Mouse (Mus musculus) cerebellum, postnatal 4 days (tissue): ENCODE measurements around the gene Usp44.
A peak's percentile ranks its signal among the peaks of the same experiment; 100 is the strongest.

Experiments used
- DNase-seq, 2 experiments: peaks; one replicate each; pipeline ENCODE4 v3.0.0; 2022; ENCODE audit warnings: low spot score in 2 of 2, mixed read lengths in 1 of 2

Gene Usp44

GRCm38 (mm10) chr10:93846706-93847105, 15.4 kb downstream of the Usp44 start:
- no peak for DNase-seq

- DNase-seq, result no peak
Measured at GRCm38 (mm10) chr10:93855126-93855525, 23.8 kb downstream of the Usp44 start.

GRCm38 (mm10) chr10:93856095-93856494, 24.7 kb downstream of the Usp44 start:
- no peak for DNase-seq

- DNase-seq, result no peak
Measured at GRCm38 (mm10) chr10:93868401-93868800, 37.0 kb downstream of the Usp44 start.

- DNase-seq, result no peak
Measured at GRCm38 (mm10) chr10:93868886-93869285, 37.5 kb downstream of the Usp44 start.

- DNase-seq, result no peak
Measured at GRCm38 (mm10) chr10:93876772-93877171, 45.4 kb downstream of the Usp44 start.

GRCm38 (mm10) chr10:93878732-93879131, 47.4 kb downstream of the Usp44 start:
- DNase-seq, result no peak

- no peak for DNase-seq
Measured at GRCm38 (mm10) chr10:93881918-93882317, 50.6 kb downstream of the Usp44 start.

- no peak for DNase-seq
Measured at GRCm38 (mm10) chr10:93882738-93883364, 51.5 kb downstream of the Usp44 start.

- DNase-seq, result no peak
Measured at GRCm38 (mm10) chr10:93885839-93886477, 54.6 kb downstream of the Usp44 start.

- DNase-seq, result no peak
Measured at GRCm38 (mm10) chr10:93888590-93888934, 57.2 kb downstream of the Usp44 start.

- peak; percentile 51 to 64 for DNase-seq
Measured at GRCm38 (mm10) chr10:93888935-93889578, 57.7 kb downstream of the Usp44 start.

- peak; percentile 71 to 86 for DNase-seq
Measured at GRCm38 (mm10) chr10:93889579-93889950, 58.2 kb downstream of the Usp44 start.

- no peak for DNase-seq
Measured at GRCm38 (mm10) chr10:93889976-93890375, 58.6 kb downstream of the Usp44 start.

- no peak for DNase-seq
Measured at GRCm38 (mm10) chr10:93890565-93890964, 59.2 kb downstream of the Usp44 start.

GRCm38 (mm10) chr10:93891031-93891430, 59.7 kb downstream of the Usp44 start:
- no peak for DNase-seq

- no peak for DNase-seq
Measured at GRCm38 (mm10) chr10:93892551-93892950, 61.2 kb downstream of the Usp44 start.

- no peak for DNase-seq
Measured at GRCm38 (mm10) chr10:93897043-93897646, 65.8 kb downstream of the Usp44 start, which contains the start of gene Metap2. Gene Metap2 (minus strand): TSS chr10:93897093.

GRCm38 (mm10) chr10:93899303-93899702, 67.9 kb downstream of the Usp44 start:
- DNase-seq, result no peak

- DNase-seq, result no peak
Measured at GRCm38 (mm10) chr10:93899907-93900306, 68.6 kb downstream of the Usp44 start.

GRCm38 (mm10) chr10:93907376-93907775, 76.0 kb downstream of the Usp44 start:
- no peak for DNase-seq
